Mouse (Mus musculus) E14TG2a.4 (cell line): ENCODE data around the gene Ddx5.
"Not testable (repeated sequence)": the region's sequence is repeated elsewhere in the genome, so short reads cannot be mapped to it uniquely, and the experiment has no call there.

Experiments used
- H3K27me3 ChIP-seq: 2 replicates; pipeline ENCODE4 v1.6.1; 2014; ENCODE audit warnings: low read length, control low read depth; ENCODE audit not compliant: insufficient read depth
- H3K36me3 ChIP-seq: 2 replicates; pipeline ENCODE4 v1.6.1; 2014; ENCODE audit warnings: low read length, control low read depth; ENCODE audit not compliant: insufficient read depth
- H3K4me1 ChIP-seq: replicated peaks from 2 replicates; pipeline ENCODE4 v1.6.1; 2014; ENCODE audit warnings: low read depth, low read length, control low read depth
- H3K4me3 ChIP-seq: replicated peaks from 2 replicates; pipeline ENCODE4 v1.5.1; 2014; ENCODE audit warnings: mild to moderate bottlenecking, low read length
- H3K9me3 ChIP-seq: 2 replicates; pipeline ENCODE4 v1.6.1; 2014; ENCODE audit warnings: low read length, control low read depth
- CTCF ChIP-seq: conservative IDR thresholded peaks from 2 replicates; pipeline ENCODE4 v1.5.1; 2014; ENCODE audit warnings: low read length
- NANOG ChIP-seq: IDR thresholded peaks from 2 replicates; pipeline ENCODE4 v1.6.1; 2014; ENCODE audit warnings: borderline replicate concordance, low read length, mixed read lengths
- POU5F1 ChIP-seq: IDR thresholded peaks from 2 replicates; pipeline ENCODE4 v1.6.1; 2014; ENCODE audit warnings: low read length, borderline replicate concordance

Ddx5 gene

DNA sequence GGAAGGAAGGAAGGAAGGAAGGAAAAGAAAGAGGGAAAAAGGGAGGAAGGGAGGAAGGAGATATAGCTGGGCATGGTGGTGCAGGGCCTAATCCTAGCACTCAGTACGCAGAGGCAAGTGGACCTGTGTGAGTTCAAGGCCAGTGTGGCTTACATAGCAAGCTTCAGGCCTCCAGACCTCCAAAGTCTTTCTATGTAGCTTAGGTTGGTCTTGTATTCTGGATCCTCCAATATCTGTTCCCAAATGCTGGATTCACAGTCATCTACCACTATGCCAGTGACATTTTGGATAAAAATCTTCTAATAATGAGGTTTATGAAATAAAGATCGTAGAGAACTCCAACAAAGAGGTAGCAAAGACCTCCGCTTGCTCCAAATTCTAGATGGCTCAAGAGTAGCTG lies 47.2 kb downstream of the Ddx5 start:
- peaks cover 11% of the 10 kb centered on the region for H3K4me1 ChIP-seq
- H3K4me3 ChIP-seq = no peak overlapping the region
- H3K36me3 ChIP-seq = no peaks in the 10 kb centered on the region
- H3K27me3 ChIP-seq = no peaks in the 10 kb centered on the region
- TF ChIP-seq NANOG (no peak), POU5F1 (no peak), CTCF (no peak)
- H3K9me3 ChIP-seq = no peaks in the 10 kb centered on the region

DNA sequence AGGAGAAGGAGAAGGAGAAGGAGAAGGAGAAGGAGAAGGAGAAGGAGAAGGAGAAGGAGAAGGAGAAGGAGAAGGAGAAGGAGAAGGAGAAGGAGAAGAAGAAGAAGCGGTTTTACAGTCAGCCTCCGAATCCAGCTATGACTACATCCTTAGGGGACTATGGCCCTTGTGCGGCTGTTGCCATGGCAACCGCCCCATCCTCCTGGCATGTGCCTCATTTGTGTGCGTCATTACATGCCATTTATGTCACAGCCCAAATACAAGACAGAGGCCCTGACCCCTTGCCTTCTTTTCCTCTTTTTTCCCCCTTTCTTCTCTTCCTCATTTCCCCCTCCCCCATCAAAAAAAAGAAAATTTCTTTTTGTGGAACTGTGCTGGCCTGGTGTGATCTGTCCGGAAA lies 47.8 kb downstream of the Ddx5 start:
- Histone ChIP-seq H3K4me1 (peaks cover 16% of the 10 kb centered on the region), H3K9me3 (no peaks in the 10 kb centered on the region), H3K27me3 (no peaks in the 10 kb centered on the region), H3K36me3 (no peaks in the 10 kb centered on the region), H3K4me3 (no peak overlapping the region)
- TF ChIP-seq CTCF (no peak), NANOG (no peak)

DNA sequence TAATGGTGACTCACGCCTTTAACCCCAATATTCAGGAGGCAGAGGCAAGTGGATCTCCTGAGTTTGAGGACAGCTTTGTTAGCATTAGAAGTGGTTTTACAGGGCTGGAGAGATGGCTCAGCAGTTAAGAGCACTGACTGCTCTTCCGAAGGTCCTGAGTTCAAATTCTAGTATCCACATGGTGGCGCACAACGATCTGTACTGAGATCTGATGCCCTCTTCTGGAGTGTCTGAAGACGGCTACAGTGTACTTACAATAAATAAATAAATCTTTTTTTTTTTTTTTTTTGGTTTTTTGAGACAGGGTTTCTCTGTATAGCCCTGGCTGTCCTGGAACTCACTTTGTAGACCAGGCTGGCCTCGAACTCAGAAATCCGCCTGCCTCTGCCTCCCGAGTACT lies 48.3 kb downstream of the Ddx5 start:
- not testable (repeated sequence) for H3K27me3 ChIP-seq, H3K36me3 ChIP-seq, H3K9me3 ChIP-seq, H3K4me3 ChIP-seq
- peaks cover 16% of the 10 kb centered on the region for H3K4me1 ChIP-seq

DNA sequence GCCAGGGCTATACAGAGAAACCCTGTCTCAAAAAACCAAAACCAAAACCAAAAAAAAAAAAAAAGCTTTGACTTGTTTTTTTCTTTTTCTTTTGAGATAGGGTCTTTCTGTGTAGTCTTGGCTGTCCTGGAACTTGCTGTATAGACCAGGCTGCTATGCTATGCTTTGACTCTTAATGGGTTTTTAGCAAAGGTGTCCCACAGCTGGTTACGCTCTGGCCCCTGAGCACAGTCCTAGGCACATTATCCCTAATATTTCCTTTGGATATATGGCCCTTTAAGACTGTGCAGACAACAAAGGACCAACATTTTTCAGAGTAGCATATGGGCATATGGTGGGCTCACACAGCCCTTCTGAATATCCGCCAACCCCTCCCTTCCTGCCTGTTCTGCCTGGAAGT lies 49.9 kb downstream of the Ddx5 start:
- Histone ChIP-seq H3K4me1 (peaks cover 16% of the 10 kb centered on the region), H3K9me3 (no peaks in the 10 kb centered on the region), H3K27me3 (no peaks in the 10 kb centered on the region), H3K4me3 (no peak overlapping the region), H3K36me3 (no peaks in the 10 kb centered on the region)
- TF ChIP-seq POU5F1 (no peak), NANOG (no peak), CTCF (no peak)

DNA sequence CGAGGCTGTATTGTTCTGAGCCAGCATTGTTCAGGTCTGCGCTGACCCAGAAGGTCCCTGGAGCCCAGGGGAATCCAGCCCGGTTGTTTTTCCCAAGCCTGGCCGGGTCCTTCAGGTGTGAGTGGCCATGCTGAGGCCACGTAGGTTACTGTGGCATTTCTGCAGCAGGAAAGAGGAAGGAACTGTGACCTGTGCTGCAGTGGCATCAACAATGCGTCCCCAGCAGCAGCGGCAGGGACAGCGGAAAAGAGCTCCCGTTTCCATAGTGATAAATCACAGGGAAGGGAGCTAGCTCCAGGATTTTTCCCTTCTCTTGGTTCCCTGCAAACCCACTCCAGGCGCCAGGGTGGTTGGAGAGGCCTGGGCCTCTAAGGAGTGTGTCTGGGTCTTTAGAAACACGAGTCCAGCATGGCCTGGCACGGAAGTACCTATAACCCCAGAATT lies 51.8 kb downstream of the Ddx5 start:
- Histone ChIP-seq H3K36me3 (no peaks in the 10 kb centered on the region), H3K27me3 (no peaks in the 10 kb centered on the region), H3K4me3 (peak overlapping the region; percentile 3; the same call in 1 of the 2 replicates), H3K9me3 (no peaks in the 10 kb centered on the region), H3K4me1 (peaks cover 24% of the 10 kb centered on the region)
- TF ChIP-seq CTCF (no peak), NANOG (no peak)

DNA sequence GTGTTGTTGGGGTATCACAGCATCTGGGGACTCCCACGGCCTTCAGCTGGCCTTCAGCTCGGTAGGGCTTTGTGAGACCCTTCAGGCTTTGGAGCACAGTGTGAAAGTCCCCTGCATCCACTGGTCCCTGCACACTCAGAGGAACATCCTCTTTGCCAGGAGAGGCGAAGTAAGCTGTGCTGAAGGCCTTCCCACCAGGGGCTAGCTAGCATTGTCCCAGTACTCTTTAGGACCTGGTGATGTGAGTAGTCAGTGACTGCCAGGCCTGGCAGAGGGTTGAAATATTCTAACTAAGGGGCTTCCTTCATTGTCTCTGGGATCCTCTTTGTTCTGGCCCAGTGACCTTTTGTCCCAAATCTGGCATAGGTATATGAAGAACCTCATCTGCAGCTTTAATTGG lies 52.4 kb downstream of the Ddx5 start:
- H3K27me3 ChIP-seq = no peaks in the 10 kb centered on the region
- peaks cover 20% of the 10 kb centered on the region for H3K4me1 ChIP-seq
- TF ChIP-seq POU5F1 (no peak), CTCF (no peak), NANOG (no peak)
- H3K36me3 ChIP-seq = no peaks in the 10 kb centered on the region
- no peak overlapping the region for H3K4me3 ChIP-seq
- no peaks in the 10 kb centered on the region for H3K9me3 ChIP-seq

DNA sequence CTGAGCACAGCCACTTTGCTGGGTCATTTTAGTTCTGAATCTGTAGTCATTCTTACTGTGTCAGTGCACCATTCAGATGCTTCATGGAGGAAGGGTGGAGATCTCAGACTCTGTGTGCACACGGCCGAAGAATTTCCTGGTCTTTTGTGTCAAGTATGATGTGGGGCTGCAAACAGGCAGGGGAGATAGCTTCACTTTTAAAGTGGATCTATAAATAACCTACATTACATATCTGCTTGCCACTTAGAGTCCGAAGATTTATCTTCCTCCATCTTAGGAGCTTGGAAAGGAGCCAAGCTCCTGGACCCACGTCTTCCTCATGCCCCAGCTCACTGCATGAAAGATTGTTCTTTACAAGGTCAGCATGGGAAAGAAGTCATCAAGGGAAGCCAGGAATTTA lies 58.3 kb downstream of the Ddx5 start:
- Histone ChIP-seq H3K36me3 (no peaks in the 10 kb centered on the region), H3K9me3 (peaks cover 6% of the 10 kb centered on the region), H3K27me3 (no peaks in the 10 kb centered on the region), H3K4me3 (no peak overlapping the region), H3K4me1 (peaks cover 51% of the 10 kb centered on the region)
- TF ChIP-seq POU5F1 = no peak
- no peak for TF ChIP-seq CTCF
- no peak for TF ChIP-seq NANOG
